Mouse (Mus musculus) layer of hippocampus, adult 2 months (tissue): Measurements from ENCODE around the gene Zfp689. TPM values are rescaled to one million over a fixed set of nuclear protein-coding genes. Genes with fewer than 3 reads are reported as not detected.

ENCODE experiments used
- DNase-seq, 2 experiments: peaks; one replicate each; pipeline ENCODE4 v3.0.0; 2022; ENCODE audit warnings: low spot score in 2 of 2
- H3K27ac ChIP-seq: fragments of 200-600 bp; 2 replicates; pipeline ENCODE4 v1.8.1; 2022
- H3K4me3 ChIP-seq: fragments of 200-600 bp; 2 replicates; pipeline ENCODE4 v1.8.1; 2022; ENCODE audit warnings: mild to moderate bottlenecking
- CTCF ChIP-seq: fragments of 200-600 bp; conservative IDR thresholded peaks from 2 replicates; pipeline ENCODE4 v1.8.1; 2022; ENCODE audit warnings: antibody characterized with exemption, mild to moderate bottlenecking, moderate library complexity
- microRNA-seq, 2 experiments: library from miRNA; unstranded; fragments of <30 nt; microRNA quantifications; one replicate each; pipeline ENCODE4 v1.2.0; 2021
- total RNA-seq, 2 experiments: library from RNA; stranded (reverse); gene quantifications; 2 replicates each; pipeline ENCODE4 v1.2.3; 2021

Gene Zfp689
- total RNA-seq, 2 experiments from 2014 or later = 5.0 to 7.6 TPM

GRCm38 (mm10) chr7:127402980-127403379, 46.0 kb downstream of the Zfp689 start:
- TF ChIP-seq CTCF = peak; percentile 39
- DNase-seq = no peak
- Histone ChIP-seq H3K4me3 (no peak overlapping the region), H3K27ac (no peak overlapping the region)

GRCm38 (mm10) chr7:127400355-127400754, 48.6 kb downstream of the Zfp689 start:
- no peak for TF ChIP-seq CTCF
- H3K4me3 ChIP-seq = no peak overlapping the region
- DNase-seq = no peak
- H3K27ac ChIP-seq = no peak overlapping the region

GRCm38 (mm10) chr7:127393944-127394333, 55.0 kb downstream of the Zfp689 start:
- DNase-seq = no peak
- H3K4me3 ChIP-seq = peak overlapping the region; percentile 99
- H3K27ac ChIP-seq = peak overlapping the region; percentile 96
- TF ChIP-seq CTCF = no peak

- no peak for TF ChIP-seq CTCF
- Histone ChIP-seq H3K4me3 (peak within 1 kb of the TSS; percentile 99), H3K27ac (peak within 1 kb of the TSS; percentile 96)
- peak; percentile 96 to 97 for DNase-seq
Measured at GRCm38 (mm10) chr7:127393157-127393943, 55.6 kb downstream of the Zfp689 start, which contains the start of gene E430018J23Rik. E430018J23Rik (minus strand) TSS chr7:127393629.

- no peak for TF ChIP-seq CTCF
- Histone ChIP-seq H3K4me3 (peak overlapping the region; percentile 99), H3K27ac (no peak overlapping the region)
- no peak for DNase-seq
Measured at GRCm38 (mm10) chr7:127392251-127392824, 56.6 kb downstream of the Zfp689 start.

Small RNA genes lying within 50 kb of the gene (microRNA-seq; reads per million reads assigned to microRNA genes)
- gene Gm47278 = 0 reads per million in 2 experiments
- gene Mir7060 = 0 reads per million in 2 experiments

Other genes starting within 250 kb of the Zfp689 start
- 100 to 1,000 TPM; 102 to 120 TPM for gene Tbc1d10b, start 240.7 kb downstream of the Zfp689 start, total RNA-seq
- 1 to 10 TPM; 1.3 to 1.9 TPM for gene Mylpf, start 240.3 kb downstream of the Zfp689 start, total RNA-seq
- gene Zfp553, start 216.1 kb downstream of the Zfp689 start, total RNA-seq = 10 to 100 TPM; 18.6 to 21.7 TPM
- 1 to 10 TPM; 5.0 to 6.3 TPM for gene Sept1, start 216.0 kb downstream of the Zfp689 start, total RNA-seq
- 10 to 100 TPM; 68.3 to 69.2 TPM for gene Zfp771, start 204.9 kb downstream of the Zfp689 start, total RNA-seq
- gene Dctpp1, start 188.4 kb downstream of the Zfp689 start, total RNA-seq = 10 to 100 TPM; 18.3 to 23.8 TPM
- gene Sephs2, start 175.1 kb downstream of the Zfp689 start, total RNA-seq = 10 to 100 TPM; 40.0 to 46.7 TPM
- under 1 TPM; 0.20 to 0.36 TPM for gene Itgal, start 152.9 kb downstream of the Zfp689 start, total RNA-seq
- gene Zfp768, start 103.6 kb downstream of the Zfp689 start, total RNA-seq = 10 to 100 TPM; 11.4 to 11.8 TPM
- gene Zfp747, start 73.1 kb downstream of the Zfp689 start, total RNA-seq = 1 to 10 TPM; 6.7 to 6.9 TPM
- 1 to 10 TPM; 3.1 to 4.2 TPM for gene 9130019O22Rik, start 62.0 kb downstream of the Zfp689 start, total RNA-seq
- 1 to 10 TPM; 7.5 to 8.0 TPM for gene E430018J23Rik, start 55.5 kb downstream of the Zfp689 start, total RNA-seq
- 1 to 10 TPM; 4.4 to 4.5 TPM for gene Zfp764, start 42.3 kb downstream of the Zfp689 start, total RNA-seq
- 10 to 100 TPM; 12.2 to 17.3 TPM for gene Zfp688, start 27.1 kb downstream of the Zfp689 start, total RNA-seq
- gene Prr14, start 10.5 kb upstream of the Zfp689 start, total RNA-seq = 10 to 100 TPM; 29.2 to 35.3 TPM
- 10 to 100 TPM; 60.3 to 72.5 TPM for gene Fbrs, start 30.0 kb upstream of the Zfp689 start, total RNA-seq
- gene Srcap, start 62.8 kb upstream of the Zfp689 start, total RNA-seq = 100 to 1,000 TPM; 118 to 127 TPM
- 10 to 100 TPM in 1 of 2 experiments, 1 to 10 TPM in 1; 9.0 to 12.0 TPM for gene Gm42715, start 70.4 kb upstream of the Zfp689 start, total RNA-seq
- gene Tmem265, start 112.2 kb upstream of the Zfp689 start, total RNA-seq = not detected
- 10 to 100 TPM; 80.4 to 84.2 TPM for gene Phkg2, start 124.2 kb upstream of the Zfp689 start, total RNA-seq
- gene Ccdc189, start 139.4 kb upstream of the Zfp689 start, total RNA-seq = 10 to 100 TPM; 11.5 to 12.9 TPM
- 10 to 100 TPM; 69.5 to 72.8 TPM for gene Rnf40, start 139.6 kb upstream of the Zfp689 start, total RNA-seq
- 10 to 100 TPM; 21.8 to 22.5 TPM for gene Zfp629, start 166.6 kb upstream of the Zfp689 start, total RNA-seq